Mouse (Mus musculus) stomach, embryonic 16.5 days (tissue): ENCODE measurements around the gene Scube1. TPM values are rescaled to one million over a fixed set of nuclear protein-coding genes. Genes with fewer than 3 reads are reported as not detected.
A peak's percentile ranks its signal among the peaks of the same experiment; 100 is the strongest.

ENCODE experiments used
- ATAC-seq: fragments of 200-750 bp; cut with Nextera tagmentation; 2 replicates; pipeline ENCODE4 v1.8.0; 2017; ENCODE audit warnings: moderate number of reproducible peaks, moderate TSS enrichment; ENCODE audit not compliant: insufficient read depth, low FRiP score
- H3K27ac ChIP-seq: fragments of 300-500 bp; sonication (generic); 2 replicates; pipeline ENCODE4 v1.5.1; 2014; ENCODE audit warnings: low read length
- H3K27me3 ChIP-seq: fragments of 300-500 bp; sonication (generic); 2 replicates; pipeline ENCODE4 v1.6.1; 2014; ENCODE audit warnings: low read length, control low read depth, mixed read lengths; ENCODE audit not compliant: control insufficient read depth, insufficient read depth
- H3K36me3 ChIP-seq: fragments of 300-500 bp; sonication (generic); 2 replicates; pipeline ENCODE4 v1.6.1; 2014; ENCODE audit warnings: low read length; ENCODE audit not compliant: control insufficient read depth, insufficient read depth
- H3K4me1 ChIP-seq: fragments of 300-500 bp; sonication (generic); 2 replicates; pipeline ENCODE4 v1.6.1; 2014; ENCODE audit warnings: low read length, control low read depth, mixed read lengths; ENCODE audit not compliant: control insufficient read depth, insufficient read depth
- H3K4me2 ChIP-seq: fragments of 300-500 bp; sonication (generic); 2 replicates; pipeline ENCODE4 v1.6.1; 2014; ENCODE audit warnings: low read depth, low read length, mixed read lengths
- H3K4me3 ChIP-seq: fragments of 300-500 bp; sonication (generic); replicated peaks from 2 replicates; pipeline ENCODE4 v1.5.1; 2014; ENCODE audit warnings: mild to moderate bottlenecking, low read length
- H3K9ac ChIP-seq: fragments of 300-500 bp; sonication (generic); 2 replicates; pipeline ENCODE4 v1.6.1; 2014; ENCODE audit warnings: low read length
- H3K9me3 ChIP-seq: fragments of 300-500 bp; sonication (generic); replicated peaks from 2 replicates; pipeline ENCODE4 v1.6.1; 2016; ENCODE audit warnings: low read length, control low read depth; ENCODE audit not compliant: control insufficient read depth
- whole genome bisulfite sequencing: fragments of 180-500 bp; shearing (Covaris S2); extraction: QIAGEN DNeasy Blood & Tissue Kit; methylation state at CpG from one replicate; pipeline ENCODE4 v1.1.7; 2014; 5-methylcytosine and 5-hydroxymethylcytosine counted together
- polyA plus RNA-seq: library from polyadenylated mRNA; unstranded; fragments of >200 nt; fragmentation: Nextera tagmentation; extraction: Ambion mirVana; gene quantifications from 2 replicates; pipeline ENCODE4 v1.2.1, GENCODE M21; 2015

Scube1 gene
- polyA plus RNA-seq, 1 experiment from 2014 or later: 12.9 TPM

DNA sequence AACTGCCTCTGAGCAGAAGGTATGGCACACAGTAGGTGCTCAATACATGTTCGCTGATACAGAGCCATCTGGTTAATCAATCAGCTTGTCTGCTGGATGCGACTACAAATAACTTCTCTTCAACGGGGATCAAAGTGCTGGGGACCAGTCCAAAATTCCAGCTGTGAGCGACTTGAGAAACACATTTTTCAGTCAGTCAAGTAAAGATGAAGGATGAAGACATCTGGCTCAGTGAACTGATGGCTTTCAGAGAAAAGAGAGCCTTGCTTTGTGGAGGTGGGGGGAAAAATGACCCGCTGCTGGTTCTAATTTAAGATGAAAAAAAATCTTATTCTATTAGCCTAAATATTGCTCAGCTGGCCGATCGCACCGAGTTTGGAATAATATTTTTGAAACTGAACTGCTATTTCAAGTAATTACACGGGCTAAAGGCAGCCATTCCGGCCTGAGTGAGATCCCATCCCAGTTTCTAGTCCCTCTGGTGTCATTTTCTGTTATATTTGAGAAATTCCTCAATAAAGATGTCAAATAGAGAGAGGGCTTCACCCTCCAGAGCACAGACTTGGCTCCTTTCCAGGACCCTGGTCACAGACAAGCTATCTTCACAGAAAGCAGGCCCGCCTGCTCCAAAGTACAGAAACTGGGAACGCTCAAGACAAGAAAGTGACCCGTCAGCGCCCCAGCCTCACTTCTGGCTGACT is 28.0 kb downstream of the Scube1 start:
- H3K4me2 ChIP-seq: no peak overlapping the region
- H3K9me3 ChIP-seq: no peaks in the 10 kb centered on the region
- H3K4me1 ChIP-seq: peaks cover 20% of the 10 kb centered on the region
- ATAC-seq: no peak
- no peaks in the 10 kb centered on the region for H3K27me3 ChIP-seq
- peak overlapping the region; percentile 53; the same call in 1 of the 2 replicates for H3K27ac ChIP-seq
- WGBS: 34% methylated on average over 14 of the region's 14 CpGs
- H3K9ac ChIP-seq: no peak overlapping the region
- no peak overlapping the region for H3K4me3 ChIP-seq
- H3K36me3 ChIP-seq: no peaks in the 10 kb centered on the region

DNA sequence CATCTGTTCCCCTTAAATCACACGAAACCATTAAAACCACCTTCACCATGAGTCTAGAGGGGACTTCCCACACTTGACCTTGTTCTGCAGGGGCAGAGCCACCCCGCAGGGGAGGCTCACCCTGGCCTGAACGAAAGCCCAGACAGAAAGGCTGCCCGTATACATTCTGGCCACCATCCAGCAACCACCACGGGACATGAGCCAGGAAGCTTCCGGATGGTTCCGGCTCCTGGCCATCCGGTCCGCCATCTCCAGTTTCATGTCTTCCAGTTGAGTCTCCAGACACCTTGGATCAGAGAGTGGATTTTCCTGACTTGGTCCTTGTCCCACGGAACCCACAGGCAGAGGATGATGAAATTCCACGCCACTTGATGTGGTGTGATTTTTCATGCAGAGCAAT is 29.7 kb downstream of the Scube1 start:
- Histone ChIP-seq H3K9ac (no peak overlapping the region), H3K9me3 (no peaks in the 10 kb centered on the region), H3K27ac (no peak overlapping the region), H3K4me1 (peaks cover 25% of the 10 kb centered on the region), H3K4me2 (no peak overlapping the region), H3K4me3 (no peak overlapping the region), H3K27me3 (no peaks in the 10 kb centered on the region), H3K36me3 (no peaks in the 10 kb centered on the region)
- ATAC-seq: no peak
- 73% methylated on average over 11 of the region's 11 CpGs for WGBS

DNA sequence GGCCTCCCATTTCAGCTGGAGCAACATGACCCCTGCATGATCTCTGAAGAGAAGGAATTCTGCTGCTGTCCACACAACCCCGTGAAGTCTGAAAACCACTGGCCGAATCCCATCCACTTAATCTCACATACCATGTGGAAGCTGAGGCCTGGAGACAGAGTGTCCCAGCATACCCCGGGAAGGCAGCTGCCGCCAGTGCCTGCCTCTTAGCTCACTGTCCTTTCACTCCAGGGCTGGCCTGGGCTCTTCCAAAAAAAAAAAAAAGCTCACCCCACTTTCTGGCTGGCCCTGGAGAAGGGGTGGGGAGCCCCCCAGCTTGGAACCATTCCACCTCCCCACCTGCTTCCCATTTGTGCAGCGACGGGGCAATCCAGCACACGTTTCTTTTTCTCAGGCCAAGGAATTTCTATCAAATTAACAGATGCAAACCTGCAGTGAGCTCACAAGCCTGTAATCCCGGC is 32.9 kb downstream of the Scube1 start:
- Histone ChIP-seq H3K27me3 (no peaks in the 10 kb centered on the region), H3K9me3 (no peaks in the 10 kb centered on the region), H3K9ac (0 out of 2 replicates have a peak overlapping the region, but pooled peaks have one; percentile 10), H3K4me3 (no peak overlapping the region), H3K4me2 (no peak overlapping the region), H3K36me3 (no peaks in the 10 kb centered on the region), H3K4me1 (peaks cover 15% of the 10 kb centered on the region), H3K27ac (peak overlapping the region; percentile 80)
- WGBS: 28% methylated on average over 8 of the region's 8 CpGs
- peak; percentile 78; the same call in 1 of the 2 replicates for ATAC-seq

DNA sequence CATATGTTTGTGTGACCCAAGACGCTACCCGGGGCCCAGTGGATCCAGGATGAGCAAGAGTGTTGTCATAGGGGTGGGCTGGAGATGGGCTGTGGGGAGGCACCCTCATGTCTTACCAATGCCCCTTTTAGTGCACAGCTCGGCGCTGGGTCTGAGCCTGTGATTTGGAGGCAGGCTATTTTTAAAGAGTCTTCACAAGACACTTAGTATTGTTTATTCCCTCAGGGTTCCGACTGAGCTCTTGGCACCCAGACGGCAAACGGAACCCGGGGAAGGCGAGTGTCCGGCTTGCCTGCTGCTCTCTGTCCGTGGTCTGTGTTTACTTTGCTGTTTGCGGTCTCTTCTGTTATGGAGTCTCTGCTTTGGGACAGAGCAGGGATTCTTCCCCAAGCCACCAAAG is 34.9 kb downstream of the Scube1 start:
- Histone ChIP-seq H3K4me3 (no peak overlapping the region), H3K27me3 (no peaks in the 10 kb centered on the region), H3K36me3 (no peaks in the 10 kb centered on the region), H3K9me3 (no peaks in the 10 kb centered on the region), H3K4me2 (no peak overlapping the region), H3K9ac (no peak overlapping the region), H3K4me1 (peaks cover 18% of the 10 kb centered on the region), H3K27ac (no peak overlapping the region)
- WGBS: 65% methylated on average over 12 of the region's 12 CpGs
- ATAC-seq: no peak

DNA sequence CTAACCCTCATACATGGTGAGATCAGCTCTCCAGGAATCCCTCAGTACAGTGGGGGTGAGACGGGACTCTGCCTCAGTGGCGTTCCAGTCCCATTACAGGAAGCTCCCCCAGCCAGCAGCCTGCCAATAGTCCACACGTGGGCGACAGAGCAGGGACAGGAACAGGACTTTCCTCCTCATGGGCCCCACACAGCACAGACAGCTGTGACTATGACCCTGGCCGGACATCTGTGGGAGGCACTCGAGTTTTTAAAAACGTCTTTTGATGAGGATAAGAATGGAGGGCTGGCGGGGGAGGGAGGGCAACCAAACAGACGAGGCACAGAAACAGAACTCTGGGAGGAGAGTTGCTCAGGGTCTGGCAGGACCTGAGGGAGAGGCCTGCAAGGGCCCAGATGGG is 38.2 kb downstream of the Scube1 start:
- H3K27me3 ChIP-seq: no peaks in the 10 kb centered on the region
- no peaks in the 10 kb centered on the region for H3K36me3 ChIP-seq
- H3K4me3 ChIP-seq: no peak overlapping the region
- peaks cover 14% of the 10 kb centered on the region; the same call in 1 of the 2 replicates for H3K4me1 ChIP-seq
- H3K9ac ChIP-seq: no peak overlapping the region
- no peak for ATAC-seq
- WGBS: 39% methylated on average over 9 of the region's 9 CpGs
- no peak overlapping the region for H3K27ac ChIP-seq
- H3K9me3 ChIP-seq: no peaks in the 10 kb centered on the region
- no peak overlapping the region for H3K4me2 ChIP-seq

DNA sequence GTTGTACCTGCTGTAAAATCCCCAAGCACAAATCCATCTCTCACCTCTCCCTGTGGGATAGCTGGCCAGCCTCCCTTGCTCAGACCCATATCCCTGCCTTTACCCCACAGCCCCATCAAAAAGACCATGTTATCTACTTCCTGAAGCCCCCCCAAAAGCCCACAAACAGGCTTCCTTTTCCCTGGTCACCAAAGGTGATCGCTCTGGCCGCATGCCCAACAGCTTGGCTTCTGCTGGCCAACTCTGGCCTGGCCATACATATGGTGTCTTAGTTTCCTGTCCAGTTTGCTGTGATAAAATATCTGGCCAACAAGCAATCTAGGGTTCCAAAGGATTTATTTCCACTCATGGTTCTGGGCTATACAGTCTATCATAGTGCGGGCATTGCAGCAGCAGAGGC is 38.9 kb downstream of the Scube1 start:
- Histone ChIP-seq H3K4me3 (no peak overlapping the region), H3K27me3 (no peaks in the 10 kb centered on the region), H3K36me3 (no peaks in the 10 kb centered on the region), H3K4me1 (peaks cover 12% of the 10 kb centered on the region), H3K4me2 (no peak overlapping the region), H3K27ac (no peak overlapping the region), H3K9ac (no peak overlapping the region), H3K9me3 (no peaks in the 10 kb centered on the region)
- WGBS: 95% methylated on average over 3 of the region's 3 CpGs
- ATAC-seq: no peak

DNA sequence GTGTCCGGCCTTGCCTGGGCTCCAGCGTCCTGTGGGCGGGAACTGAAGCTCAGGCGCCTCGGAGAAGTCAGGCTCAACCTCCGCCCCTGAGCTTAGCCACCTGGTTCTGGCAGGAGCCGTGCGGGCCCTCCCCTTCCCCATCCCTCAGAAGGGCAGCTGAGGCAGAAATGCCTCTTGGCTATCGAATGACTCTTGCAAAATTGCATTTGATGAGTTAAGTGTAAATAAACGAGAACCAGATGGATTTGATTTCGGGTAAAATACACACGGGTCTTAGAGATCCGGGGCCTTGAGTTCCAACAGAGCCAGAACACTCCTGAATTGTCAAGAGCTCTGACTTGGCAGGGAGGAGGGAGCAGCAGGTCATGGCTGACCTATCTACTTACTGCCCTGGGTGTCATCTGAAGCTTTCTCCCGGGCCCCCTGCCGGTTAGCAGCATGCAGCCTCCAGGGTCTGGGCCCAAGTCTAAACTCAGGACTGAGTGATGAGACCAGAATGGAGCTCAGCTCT is 41.7 kb downstream of the Scube1 start:
- ATAC-seq: peak; percentile 75
- no peaks in the 10 kb centered on the region for H3K27me3 ChIP-seq

DNA sequence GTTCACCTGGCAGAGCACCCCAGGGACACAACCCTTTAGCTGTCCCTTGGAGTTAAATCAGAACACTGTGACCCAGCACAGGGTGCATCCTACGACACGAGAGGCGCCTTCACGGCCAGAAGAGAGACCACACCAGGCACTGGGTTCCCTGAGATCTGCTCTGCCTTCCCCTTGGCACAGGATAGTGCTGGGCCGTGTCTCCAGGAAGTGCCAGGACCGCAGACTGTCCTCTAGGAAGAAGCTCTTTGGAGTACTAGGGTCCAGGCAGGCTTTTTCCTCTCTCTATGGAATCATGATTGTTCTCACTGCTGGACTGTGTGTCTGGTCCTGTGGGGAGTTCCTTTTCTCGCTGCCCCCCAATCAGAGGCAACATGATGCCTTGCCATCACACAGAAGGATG is 44.5 kb downstream of the Scube1 start:
- 76% methylated on average over 7 of the region's 7 CpGs for WGBS
- peak overlapping the region; percentile 18; the same call in 1 of the 2 replicates for H3K9ac ChIP-seq
- H3K9me3 ChIP-seq: no peaks in the 10 kb centered on the region
- H3K27ac ChIP-seq: peak overlapping the region; percentile 48
- peaks cover 34% of the 10 kb centered on the region for H3K4me1 ChIP-seq
- H3K27me3 ChIP-seq: 0 out of 2 replicates have a peak, but pooled peaks cover 3% of the 10 kb centered on the region
- ATAC-seq: no peak
- no peaks in the 10 kb centered on the region for H3K36me3 ChIP-seq
- H3K4me3 ChIP-seq: no peak overlapping the region
- H3K4me2 ChIP-seq: no peak overlapping the region

More for the DNA sequence above, 41.7 kb downstream of the Scube1 start:
- Histone ChIP-seq H3K9me3 (no peaks in the 10 kb centered on the region), H3K4me3 (no peak overlapping the region), H3K36me3 (no peaks in the 10 kb centered on the region), H3K9ac (no peak overlapping the region), H3K4me1 (peaks cover 33% of the 10 kb centered on the region), H3K4me2 (no peak overlapping the region), H3K27ac (peak overlapping the region; percentile 89)
- WGBS: 33% methylated on average over 15 of the region's 15 CpGs

DNA sequence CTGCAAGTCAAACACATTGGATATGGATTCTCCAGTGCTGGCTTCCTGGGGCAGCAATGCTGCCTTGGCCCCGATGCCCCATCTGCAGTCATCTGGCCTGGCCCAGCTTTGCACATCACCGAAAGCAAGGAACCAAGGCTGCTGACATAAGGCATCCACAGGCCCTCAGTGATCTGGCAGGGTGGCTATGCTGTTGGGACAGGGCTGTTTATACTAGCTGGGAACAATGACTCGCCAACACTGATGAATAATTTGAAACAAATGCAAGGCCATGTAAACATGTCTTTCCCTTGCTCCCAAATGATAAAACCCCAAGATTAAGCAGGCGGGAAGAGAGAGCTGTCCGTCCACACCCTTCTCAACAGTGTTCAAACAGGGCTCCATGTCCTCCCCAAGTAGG is 45.1 kb downstream of the Scube1 start:
- Histone ChIP-seq H3K36me3 (no peaks in the 10 kb centered on the region), H3K4me2 (no peak overlapping the region), H3K27me3 (0 out of 2 replicates have a peak, but pooled peaks cover 3% of the 10 kb centered on the region), H3K9ac (no peak overlapping the region), H3K4me1 (peaks cover 34% of the 10 kb centered on the region), H3K9me3 (no peaks in the 10 kb centered on the region), H3K4me3 (no peak overlapping the region), H3K27ac (peak overlapping the region; percentile 48)
- WGBS: 58% methylated on average over 5 of the region's 5 CpGs
- no peak for ATAC-seq
